Mouse (Mus musculus): ENCODE measurements at regions not wholly inside any gene's neighbourhood (a gene's known extent, or its start where the extent isn't known, plus 50 kb on each side); places are given as distances from the start of the nearest gene placed in this dataset.
A peak's percentile ranks its signal among the peaks of the same experiment; 100 is the strongest.
"Not testable (repeated sequence)": the region's sequence is repeated elsewhere in the genome, so short reads cannot be mapped to it uniquely, and the experiment has no call there.

- 60% methylated on average over 3 of the region's 3 CpGs for WGBS (ENCODE audit: insufficient replicate concordance)
- not testable (repeated sequence) for H3K9me3 ChIP-seq (ENCODE audit: low read length); H3K27me3 ChIP-seq (ENCODE audit: insufficient read depth, low read length); DNase-seq; H3K4me1 ChIP-seq (ENCODE audit: insufficient read depth); H3K36me3 ChIP-seq (replicated peaks; ENCODE audit: insufficient read depth, low read length); H3K4me2 ChIP-seq (ENCODE audit: low read depth, low read length); H3K9ac ChIP-seq (replicated peaks); H3K4me3 ChIP-seq (ENCODE audit: low read depth, low read length); ATAC-seq; H3K27ac ChIP-seq (ENCODE audit: low read depth)
- TF ChIP-seq CTCF (IDR thresholded peaks at IDR 0.05; ENCODE audit: low read depth) = peak; percentile 31; the same call in 1 of the 2 replicates
These were observed 345.9 kb downstream of the Nrcam start for GRCm38 (mm10) chr12:44674541-44674940.

DNA sequence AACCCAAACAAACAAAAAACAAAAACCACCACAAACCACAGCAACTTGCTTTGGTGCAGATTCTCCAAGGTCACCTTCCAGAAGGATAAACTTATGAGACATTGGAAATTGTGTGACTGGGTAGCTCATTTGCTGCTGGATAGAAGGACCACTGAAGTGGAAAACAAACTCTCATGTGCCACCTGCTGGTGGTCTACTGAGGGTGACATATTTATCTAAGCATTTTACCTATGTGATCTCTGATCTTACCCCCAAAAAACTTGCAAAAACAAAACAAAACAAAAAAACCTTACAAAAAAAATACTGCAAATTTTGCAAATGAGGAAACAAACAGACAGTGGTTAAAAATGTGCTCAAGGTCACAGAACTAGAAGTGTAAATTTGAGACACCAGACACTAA is 346.3 kb downstream of the Nrcam start:
- Histone ChIP-seq H3K9me3 (ENCODE audit: low read length) (no peaks in the 10 kb centered on the region), H3K27me3 (ENCODE audit: insufficient read depth, low read length) (no peaks in the 10 kb centered on the region), H3K9ac (replicated peaks) (no peak overlapping the region), H3K4me2 (ENCODE audit: low read depth, low read length) (no peak overlapping the region), H3K27ac (ENCODE audit: low read depth) (no peak overlapping the region), H3K4me3 (ENCODE audit: low read depth, low read length) (no peak overlapping the region), H3K36me3 (replicated peaks; ENCODE audit: insufficient read depth, low read length) (no peaks in the 10 kb centered on the region), H3K4me1 (ENCODE audit: insufficient read depth) (no peaks in the 10 kb centered on the region)
- no peak for TF ChIP-seq EP300 (IDR thresholded peaks at IDR 0.05; ENCODE audit: low read depth)
- no peak for TF ChIP-seq CTCF (IDR thresholded peaks at IDR 0.05; ENCODE audit: low read depth)
- ATAC-seq (no peak), DNase-seq (no peak)

Measured in liver, postnatal 0 days (tissue).